Mouse (Mus musculus) stomach, embryonic 15.5 days (tissue): Measurements from ENCODE around the gene Smcp. TPM values are rescaled to one million over a fixed set of nuclear protein-coding genes. Genes with fewer than 3 reads are reported as not detected.

ENCODE experiments used
- ATAC-seq: fragments of 200-750 bp; cut with Nextera tagmentation; 2 replicates; pipeline ENCODE4 v1.8.0; 2017; ENCODE audit warnings: low read depth, moderate number of reproducible peaks, moderate TSS enrichment; ENCODE audit not compliant: insufficient read depth, low FRiP score
- H3K27ac ChIP-seq: fragments of 300-500 bp; sonication (generic); 2 replicates; pipeline ENCODE4 v1.5.1; 2015; ENCODE audit warnings: mild to moderate bottlenecking, inconsistent platforms
- H3K27me3 ChIP-seq: fragments of 300-500 bp; sonication (generic); replicated peaks from 2 replicates; pipeline ENCODE4 v1.6.1; 2015; ENCODE audit warnings: inconsistent platforms
- H3K36me3 ChIP-seq: fragments of 300-500 bp; sonication (generic); 2 replicates; pipeline ENCODE4 v1.6.1; 2015; ENCODE audit warnings: inconsistent platforms
- H3K4me1 ChIP-seq: fragments of 300-500 bp; sonication (generic); 2 replicates; pipeline ENCODE4 v1.6.1; 2015; ENCODE audit warnings: inconsistent platforms
- H3K4me2 ChIP-seq: fragments of 300-500 bp; sonication (generic); 2 replicates; pipeline ENCODE4 v1.6.1; 2015; ENCODE audit warnings: mild to moderate bottlenecking, inconsistent platforms
- H3K4me3 ChIP-seq: fragments of 300-500 bp; sonication (generic); replicated peaks from 2 replicates; pipeline ENCODE4 v1.5.1; 2015; ENCODE audit warnings: inconsistent platforms
- H3K9ac ChIP-seq: fragments of 300-500 bp; sonication (generic); 2 replicates; pipeline ENCODE4 v1.6.1; 2015; ENCODE audit warnings: inconsistent platforms
- H3K9me3 ChIP-seq: fragments of 300-500 bp; sonication (generic); 2 replicates; pipeline ENCODE4 v1.6.1; 2016; ENCODE audit warnings: inconsistent platforms
- WGBS: fragments of 180-500 bp; shearing (Covaris S2); methylation state at CpG from one replicate; pipeline ENCODE4 v1.1.7; 2015; 5-methylcytosine and 5-hydroxymethylcytosine counted together
- polyA plus RNA-seq: library from polyadenylated mRNA; unstranded; fragments of >200 nt; fragmentation: Nextera tagmentation; extraction: Ambion mirVana; gene quantifications from 2 replicates; pipeline ENCODE4 v1.2.1, GENCODE M21; 2015

Gene Smcp
- polyA plus RNA-seq, 1 experiment from 2014 or later = 0.67 TPM

GRCm38 (mm10) chr3:92583164-92583826 lies 5.5 kb downstream of the Smcp start:
- H3K36me3 ChIP-seq = no peaks in the 10 kb centered on the region
- no peak for ATAC-seq
- H3K27me3 ChIP-seq = no peaks in the 10 kb centered on the region
- no peak overlapping the region for H3K4me2 ChIP-seq
- H3K4me1 ChIP-seq = no peaks in the 10 kb centered on the region
- 52% methylated on average over 3 of the region's 3 CpGs for WGBS
- no peak overlapping the region for H3K4me3 ChIP-seq
- no peak overlapping the region for H3K9ac ChIP-seq
- no peak overlapping the region for H3K27ac ChIP-seq
- H3K9me3 ChIP-seq = no peaks in the 10 kb centered on the region

DNA sequence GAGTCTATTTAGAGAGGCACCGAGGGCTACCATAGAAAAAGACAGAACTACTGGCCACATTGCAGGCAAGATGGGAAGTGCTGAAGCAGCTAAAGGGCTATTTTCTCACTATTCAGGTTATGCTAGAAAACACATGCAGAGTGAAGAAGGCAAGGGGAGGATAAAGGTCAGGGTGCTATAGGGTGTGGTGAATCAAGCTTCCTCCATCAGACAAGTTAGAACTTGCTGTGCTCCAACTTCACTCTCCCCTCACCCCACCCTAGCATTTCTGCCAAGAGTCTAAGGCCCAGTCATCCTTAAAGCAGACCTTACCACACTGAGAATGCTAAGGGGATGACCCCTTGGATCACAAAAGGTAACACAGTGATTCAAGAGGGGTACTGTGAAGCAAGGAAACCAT lies 9.3 kb downstream of the Smcp start:
- H3K4me1 ChIP-seq = no peaks in the 10 kb centered on the region
- no peaks in the 10 kb centered on the region for H3K36me3 ChIP-seq
- no peak overlapping the region for H3K4me3 ChIP-seq
- no peaks in the 10 kb centered on the region for H3K9me3 ChIP-seq
- 60% methylated on average over 1 of the region's 1 CpGs for WGBS
- ATAC-seq = peak; percentile 39; the same call in 1 of the 2 replicates
- H3K4me2 ChIP-seq = no peak overlapping the region
- no peak overlapping the region for H3K9ac ChIP-seq
- H3K27ac ChIP-seq = peak overlapping the region; percentile 36; the same call in 1 of the 2 replicates
- H3K27me3 ChIP-seq = no peaks in the 10 kb centered on the region

DNA sequence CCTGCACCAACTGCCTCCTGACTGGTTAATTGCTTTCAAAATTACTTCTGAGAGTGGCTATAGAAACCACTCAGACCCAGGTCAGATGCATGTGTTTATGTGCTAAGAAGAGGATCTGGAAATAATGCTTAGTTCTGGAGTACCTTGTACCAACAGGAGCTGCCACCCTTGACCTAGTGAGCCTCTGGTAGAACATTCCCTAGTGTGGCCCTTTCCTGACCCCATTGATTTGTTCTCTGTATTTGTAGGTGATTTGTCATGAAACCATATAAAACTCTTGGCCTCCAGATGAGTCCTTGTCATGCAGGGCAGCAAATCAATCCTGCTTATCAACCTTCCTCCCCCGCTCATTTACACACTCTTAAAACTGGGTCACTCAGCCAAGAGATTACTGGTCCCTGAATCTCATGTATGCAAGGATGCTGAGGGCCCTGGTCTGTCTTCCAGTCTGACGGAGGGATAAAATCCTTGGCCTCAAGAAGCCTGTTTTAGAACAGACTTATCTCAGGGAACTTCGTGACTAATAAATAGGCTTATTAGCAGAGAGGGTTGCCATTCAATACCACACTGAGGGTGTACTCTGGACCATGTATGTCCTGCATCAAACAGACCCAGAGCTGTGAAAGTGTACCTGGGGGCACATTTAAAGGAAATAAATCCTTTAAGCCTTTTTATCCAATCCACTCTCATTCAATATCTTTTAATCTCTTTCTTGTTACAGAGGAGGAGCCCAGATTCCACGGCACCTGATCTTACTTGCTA lies 10.0 kb downstream of the Smcp start:
- no peak overlapping the region for H3K9ac ChIP-seq
- 43% methylated on average over 4 of the region's 4 CpGs for WGBS
- no peaks in the 10 kb centered on the region for H3K36me3 ChIP-seq
- H3K27ac ChIP-seq = peak overlapping the region; percentile 36; the same call in 1 of the 2 replicates
- H3K4me3 ChIP-seq = no peak overlapping the region
- no peak overlapping the region for H3K4me2 ChIP-seq
- no peak for ATAC-seq
- no peaks in the 10 kb centered on the region for H3K27me3 ChIP-seq
- H3K9me3 ChIP-seq = no peaks in the 10 kb centered on the region
- no peaks in the 10 kb centered on the region for H3K4me1 ChIP-seq

- Histone ChIP-seq H3K9me3 (no peaks in the 10 kb centered on the region), H3K9ac (no peak within 1 kb of the TSS), H3K27me3 (no peaks in the 10 kb centered on the region), H3K27ac (no peak within 1 kb of the TSS), H3K4me2 (no peak within 1 kb of the TSS), H3K4me3 (no peak within 1 kb of the TSS), H3K36me3 (no peaks in the 10 kb centered on the region), H3K4me1 (no peaks in the 10 kb centered on the region)
- 55% methylated on average over 1 of the region's 1 CpGs for WGBS
- no peak; the same call in 1 of the 2 replicates for ATAC-seq
Observed at GRCm38 (mm10) chr3:92573449-92574041, 15.3 kb downstream of the Smcp start, which contains the start of gene Ivl. Ivl (minus strand) TSS chr3:92573735.

- Histone ChIP-seq H3K9ac (no peak overlapping the region), H3K27ac (no peak overlapping the region), H3K4me1 (no peaks in the 10 kb centered on the region), H3K36me3 (no peaks in the 10 kb centered on the region), H3K9me3 (no peaks in the 10 kb centered on the region), H3K27me3 (no peaks in the 10 kb centered on the region), H3K4me3 (no peak overlapping the region), H3K4me2 (no peak overlapping the region)
- ATAC-seq = no peak
- WGBS = 57% methylated on average over 2 of the region's 2 CpGs
Observed at GRCm38 (mm10) chr3:92572514-92573155, 16.2 kb downstream of the Smcp start.

- Histone ChIP-seq H3K9me3 (no peaks in the 10 kb centered on the region), H3K4me1 (no peaks in the 10 kb centered on the region), H3K27ac (no peak overlapping the region), H3K36me3 (no peaks in the 10 kb centered on the region), H3K9ac (no peak overlapping the region), H3K27me3 (no peaks in the 10 kb centered on the region), H3K4me2 (no peak overlapping the region), H3K4me3 (no peak overlapping the region)
- no peak for ATAC-seq
- 91% methylated on average over 2 of the region's 2 CpGs for WGBS
Observed at GRCm38 (mm10) chr3:92568752-92569151, 20.0 kb downstream of the Smcp start.

DNA sequence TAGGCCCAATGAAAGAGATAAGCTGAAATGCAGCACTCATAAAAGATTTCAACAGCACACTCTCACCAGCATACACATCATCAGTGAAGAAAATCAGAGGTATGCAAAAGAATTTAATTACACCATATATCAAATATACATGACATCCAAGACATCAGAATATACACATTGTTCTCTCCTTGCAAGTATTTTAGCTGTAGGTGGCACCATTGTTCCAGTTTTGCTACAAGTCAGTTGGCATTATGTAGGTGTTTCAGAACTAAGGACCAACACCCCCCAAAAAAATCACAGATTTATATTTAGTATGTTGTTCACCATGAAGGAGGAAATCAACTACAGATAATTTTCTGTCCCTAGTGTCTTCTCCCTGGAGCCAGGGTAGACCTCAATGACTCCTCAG lies 23.4 kb downstream of the Smcp start:
- Histone ChIP-seq H3K4me1 (no peaks in the 10 kb centered on the region), H3K9ac (no peak overlapping the region), H3K36me3 (no peaks in the 10 kb centered on the region), H3K4me2 (no peak overlapping the region), H3K9me3 (no peaks in the 10 kb centered on the region), H3K4me3 (no peak overlapping the region), H3K27ac (no peak overlapping the region), H3K27me3 (no peaks in the 10 kb centered on the region)
- no peak for ATAC-seq

GRCm38 (mm10) chr3:92534411-92534810 lies 54.4 kb downstream of the Smcp start, which contains the start of gene 2310046K23Rik:
2310046K23Rik (minus strand) TSS chr3:92534511.
- 73% methylated on average over 3 of the region's 3 CpGs for WGBS
- Histone ChIP-seq H3K27ac (no peak within 1 kb of the TSS), H3K4me2 (no peak within 1 kb of the TSS), H3K4me1 (no peaks in the 10 kb centered on the region), H3K9me3 (no peaks in the 10 kb centered on the region), H3K9ac (no peak within 1 kb of the TSS), H3K4me3 (no peak within 1 kb of the TSS), H3K27me3 (no peaks in the 10 kb centered on the region), H3K36me3 (no peaks in the 10 kb centered on the region)
- no peak for ATAC-seq

Other genes with a start within 250 kb of the Smcp start
- gene Sprr2d, start 249.9 kb downstream of the Smcp start, polyA plus RNA-seq = 0.68 TPM in 1 of 2 replicates, not detected in the other
- not detected in 2 replicates for gene Sprr2e, start 236.9 kb downstream of the Smcp start, polyA plus RNA-seq
- gene Sprr2f, start 223.8 kb downstream of the Smcp start, polyA plus RNA-seq = not detected in 2 replicates
- 0.21 TPM in 1 of 2 replicates, not detected in the other for gene Sprr2h, start 203.3 kb downstream of the Smcp start, polyA plus RNA-seq
- 0.60 TPM in 1 of 2 replicates, not detected in the other for gene Sprr2i, start 181.0 kb downstream of the Smcp start, polyA plus RNA-seq
- 1.2 TPM in 1 of 2 replicates, not detected in the other for gene Sprr2j-ps, start 170.9 kb downstream of the Smcp start, polyA plus RNA-seq
- 7.3 and 25.4 TPM in 2 replicates for gene Gm9774, start 159.6 kb downstream of the Smcp start, polyA plus RNA-seq
- 0.73 TPM in 1 of 2 replicates, not detected in the other for gene Sprr2k, start 156.4 kb downstream of the Smcp start, polyA plus RNA-seq
- gene Sprr1b, start 150.2 kb downstream of the Smcp start, polyA plus RNA-seq = 1.6 TPM in 1 of 2 replicates, not detected in the other
- 30.3 and 125 TPM in 2 replicates for gene Sprr3, start 130.3 kb downstream of the Smcp start, polyA plus RNA-seq
- 69.5 and 186 TPM in 2 replicates for gene Sprr1a, start 103.1 kb downstream of the Smcp start, polyA plus RNA-seq
- not detected in 2 replicates for gene Sprr4, start 88.5 kb downstream of the Smcp start, polyA plus RNA-seq
- not detected in 2 replicates for gene 2310046K23Rik, start 54.5 kb downstream of the Smcp start, polyA plus RNA-seq
- gene Ivl, start 15.3 kb downstream of the Smcp start, polyA plus RNA-seq = 0.41 and 1.2 TPM in 2 replicates
- gene 2210017I01Rik, start 18.5 kb upstream of the Smcp start, polyA plus RNA-seq = not detected in 2 replicates
- gene Lce6a, start 32.7 kb upstream of the Smcp start, polyA plus RNA-seq = not detected in 2 replicates
- not detected in 2 replicates for gene Lce1a1, start 59.3 kb upstream of the Smcp start, polyA plus RNA-seq
- not detected in 2 replicates for gene Lce1b, start 67.9 kb upstream of the Smcp start, polyA plus RNA-seq
- gene Lce1a2, start 81.3 kb upstream of the Smcp start, polyA plus RNA-seq = not detected in 2 replicates
- not detected in 2 replicates for gene Lce1c, start 90.2 kb upstream of the Smcp start, polyA plus RNA-seq
- gene Lce1d, start 98.2 kb upstream of the Smcp start, polyA plus RNA-seq = not detected in 2 replicates
- not detected in 2 replicates for gene Lce1e, start 120.1 kb upstream of the Smcp start, polyA plus RNA-seq
- not detected in 2 replicates for gene Lce1f, start 131.4 kb upstream of the Smcp start, polyA plus RNA-seq
- gene Gm38119, start 150.1 kb upstream of the Smcp start, polyA plus RNA-seq = not detected in 2 replicates
- not detected in 2 replicates for gene Lce1g, start 163.3 kb upstream of the Smcp start, polyA plus RNA-seq
- gene Lce1h, start 176.1 kb upstream of the Smcp start, polyA plus RNA-seq = not detected in 2 replicates
- not detected in 2 replicates for gene Lce1i, start 189.9 kb upstream of the Smcp start, polyA plus RNA-seq
- not detected in 2 replicates for gene Lce1j, start 201.5 kb upstream of the Smcp start, polyA plus RNA-seq
- not detected in 2 replicates for gene Lce1k, start 218.9 kb upstream of the Smcp start, polyA plus RNA-seq
- 0.05 TPM in 1 of 2 replicates, not detected in the other for gene Kprp, start 238.2 kb upstream of the Smcp start, polyA plus RNA-seq